Mouse (Mus musculus): ENCODE results near the gene Gm38431.

Gene Gm38431

DNA sequence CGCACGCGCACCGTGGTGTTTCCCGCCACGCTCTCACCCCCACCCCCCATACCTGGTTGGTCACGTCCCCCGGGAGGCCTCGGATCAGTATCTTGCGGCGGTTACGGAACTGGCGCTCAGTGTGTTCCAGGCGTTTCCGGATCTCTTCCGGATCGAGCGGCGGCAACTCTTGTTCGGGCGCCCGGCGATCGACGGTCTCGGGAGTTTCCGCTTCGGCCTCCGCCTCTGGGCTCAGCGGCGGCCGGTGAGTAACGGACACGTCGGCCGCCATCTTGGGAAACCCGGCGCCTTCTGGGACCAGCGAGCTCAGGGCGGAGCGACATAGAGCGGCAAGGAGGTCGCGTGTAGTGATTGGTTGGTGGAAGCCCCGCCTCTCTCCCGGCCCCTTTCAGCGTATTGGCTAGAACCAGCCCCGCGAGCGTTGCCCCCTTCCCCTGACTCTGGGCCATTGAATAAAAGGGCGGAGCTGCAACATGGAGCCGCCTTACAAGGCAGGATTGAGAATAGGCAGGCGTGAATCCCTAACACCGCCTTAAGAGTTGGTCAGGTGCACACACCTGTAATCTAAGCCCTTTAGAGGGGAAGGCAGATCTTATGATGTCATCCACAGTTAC lies at the start of gene Gm38431, which contains the start of gene Raver1:
Gm38431 (minus strand) TSS at position 291 of the 614 bp plus-strand sequence.
Raver1 (minus strand) TSS at position 302 of the 614 bp plus-strand sequence.
- peak; percentile 99 for DNase-seq (ENCODE audit: inconsistent ontology term)

DNA sequence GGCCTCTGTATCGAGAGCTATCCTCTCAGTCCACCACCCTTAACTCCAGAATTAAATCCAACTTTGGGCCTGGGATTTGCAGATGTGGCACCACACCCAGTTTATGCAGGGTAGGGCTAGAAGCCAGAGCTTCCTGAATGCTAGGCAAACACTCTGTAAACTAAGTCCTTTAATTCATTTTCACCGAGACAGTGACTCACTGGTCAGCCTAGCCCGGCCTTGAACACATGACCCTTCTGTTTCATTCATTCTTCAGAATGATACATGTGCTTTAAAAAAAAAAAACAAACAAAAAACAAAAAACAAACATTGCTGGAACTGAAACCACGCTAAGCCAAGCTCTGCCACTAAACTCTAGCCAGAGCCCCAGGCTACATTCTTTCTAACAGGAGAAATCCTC lies 46.6 kb upstream of the Gm38431 start:
- no peak for DNase-seq (ENCODE audit: inconsistent ontology term)

DNA sequence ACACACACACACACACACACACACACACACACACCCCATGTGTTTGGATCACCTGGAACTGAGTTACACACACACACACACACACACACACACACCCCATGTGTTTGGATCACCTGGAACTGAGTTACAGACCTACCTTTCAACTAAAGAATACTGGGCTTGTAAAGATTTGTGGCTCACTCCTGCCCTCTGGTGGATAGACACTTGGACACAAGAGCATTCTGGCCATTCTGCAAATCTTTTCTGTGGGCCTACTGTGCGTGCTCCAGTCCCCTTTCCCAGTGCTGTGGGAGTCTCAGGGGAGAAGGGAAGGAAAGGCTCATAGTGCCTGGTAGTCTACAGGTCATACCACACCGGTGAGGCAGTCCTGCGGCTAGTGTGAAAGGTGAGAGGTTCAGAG lies 45.4 kb upstream of the Gm38431 start:
- DNase-seq (ENCODE audit: inconsistent ontology term): peak; percentile 48

DNA sequence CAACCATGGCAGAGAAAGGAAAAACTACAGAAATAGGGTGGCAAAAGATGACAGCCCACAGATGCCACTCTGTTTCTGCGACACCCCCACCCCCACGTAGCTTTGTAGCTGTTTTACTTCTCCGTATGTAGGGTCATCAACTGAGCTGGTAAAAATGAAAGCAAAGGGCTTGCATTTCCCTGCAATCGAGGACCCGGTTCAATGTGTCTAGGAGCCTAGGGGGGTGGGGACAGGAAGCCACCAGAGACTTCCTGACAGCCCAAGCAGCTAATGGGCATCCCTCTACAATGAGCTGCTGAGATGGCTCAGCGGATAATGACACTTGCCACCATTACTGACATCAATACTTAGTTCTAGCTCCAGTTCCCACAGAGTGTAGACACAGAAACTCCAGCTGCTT lies 44.6 kb upstream of the Gm38431 start:
- DNase-seq (ENCODE audit: inconsistent ontology term): no peak

DNA sequence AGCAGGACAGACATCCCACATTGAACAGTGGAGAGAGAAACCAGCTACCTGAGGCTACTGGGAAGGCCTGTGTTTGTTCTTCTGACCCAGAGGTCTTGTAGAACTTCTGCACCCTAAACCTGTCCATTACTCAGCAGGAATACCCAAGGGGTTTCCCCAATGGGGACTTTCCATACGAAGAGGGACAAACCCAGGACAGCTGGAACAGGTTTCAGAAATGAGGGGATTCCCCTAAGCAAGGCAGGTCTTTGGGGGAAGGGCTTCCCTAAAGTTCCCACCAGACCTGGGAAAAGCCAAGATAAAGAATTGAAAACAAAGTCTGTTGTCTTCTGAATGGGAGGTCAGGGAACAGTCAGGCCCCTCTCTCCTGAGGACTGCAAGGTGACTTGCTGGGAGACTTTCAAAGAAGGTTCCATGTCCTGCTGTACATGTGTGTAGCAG lies 44.2 kb upstream of the Gm38431 start:
- DNase-seq (ENCODE audit: inconsistent ontology term): no peak

DNA sequence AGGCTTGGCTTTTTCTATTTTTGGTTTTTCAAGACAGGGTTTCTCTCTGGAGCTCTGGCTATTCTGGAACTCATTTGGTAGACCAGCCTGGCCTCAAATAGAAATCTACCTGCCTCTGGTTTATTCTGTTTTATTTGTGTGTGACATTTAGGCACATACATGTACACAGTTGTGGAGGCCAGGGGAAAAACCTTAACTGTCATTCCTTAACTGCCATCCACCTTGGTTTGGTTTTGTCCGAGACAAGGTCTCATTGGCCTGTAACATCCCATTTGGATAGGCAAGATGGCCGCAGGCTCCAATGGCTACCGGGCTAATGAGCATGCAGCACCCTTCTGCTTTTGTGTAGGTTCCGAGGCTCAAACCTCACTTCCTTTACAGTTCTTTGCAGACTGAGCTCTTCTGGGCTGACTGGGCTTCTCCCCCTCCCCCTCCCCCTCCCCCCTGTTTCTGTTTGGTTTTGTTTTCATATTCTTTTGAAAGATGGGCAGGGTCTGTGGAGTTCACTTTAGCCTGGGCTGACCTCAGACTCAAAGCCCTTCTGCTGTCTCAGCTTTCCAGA lies 43.6 kb upstream of the Gm38431 start:
- no peak for DNase-seq (ENCODE audit: inconsistent ontology term)

DNA sequence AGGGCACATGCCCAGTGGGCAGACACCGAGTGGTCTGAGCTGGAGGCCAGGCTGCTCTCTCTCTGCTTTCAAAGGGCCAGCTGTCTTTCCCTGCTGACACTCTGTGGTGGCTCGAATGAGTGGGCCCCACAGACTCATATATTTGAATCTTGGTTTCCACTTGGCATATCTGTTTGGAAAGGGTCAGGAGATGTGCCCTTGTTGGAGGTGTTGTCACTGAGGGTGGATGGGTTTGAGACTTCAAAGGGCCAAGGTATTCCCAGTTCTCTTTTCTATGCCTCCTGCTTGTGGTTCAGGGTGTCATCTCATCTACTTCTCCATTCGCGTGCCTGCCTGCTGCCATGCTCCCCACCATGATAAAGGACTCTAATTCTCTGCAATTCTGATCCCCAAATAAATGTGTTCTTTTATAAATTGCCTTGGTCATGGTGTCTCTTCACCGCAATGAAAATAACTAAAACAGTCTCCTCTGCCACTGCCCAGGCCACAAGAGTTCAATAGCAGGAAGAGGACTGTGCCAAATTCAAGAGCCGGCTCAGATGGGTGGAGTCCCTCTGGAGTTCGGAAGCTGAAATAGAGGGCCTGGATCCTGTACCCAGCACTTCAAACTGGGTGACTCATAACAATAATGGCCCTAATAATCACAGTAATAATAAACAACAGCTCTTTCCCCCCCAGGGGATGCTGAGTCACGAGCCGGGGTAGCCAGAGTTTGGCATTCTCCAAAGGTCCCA lies 43.0 kb upstream of the Gm38431 start:
- peak; percentile 86 for DNase-seq (ENCODE audit: inconsistent ontology term)

DNA sequence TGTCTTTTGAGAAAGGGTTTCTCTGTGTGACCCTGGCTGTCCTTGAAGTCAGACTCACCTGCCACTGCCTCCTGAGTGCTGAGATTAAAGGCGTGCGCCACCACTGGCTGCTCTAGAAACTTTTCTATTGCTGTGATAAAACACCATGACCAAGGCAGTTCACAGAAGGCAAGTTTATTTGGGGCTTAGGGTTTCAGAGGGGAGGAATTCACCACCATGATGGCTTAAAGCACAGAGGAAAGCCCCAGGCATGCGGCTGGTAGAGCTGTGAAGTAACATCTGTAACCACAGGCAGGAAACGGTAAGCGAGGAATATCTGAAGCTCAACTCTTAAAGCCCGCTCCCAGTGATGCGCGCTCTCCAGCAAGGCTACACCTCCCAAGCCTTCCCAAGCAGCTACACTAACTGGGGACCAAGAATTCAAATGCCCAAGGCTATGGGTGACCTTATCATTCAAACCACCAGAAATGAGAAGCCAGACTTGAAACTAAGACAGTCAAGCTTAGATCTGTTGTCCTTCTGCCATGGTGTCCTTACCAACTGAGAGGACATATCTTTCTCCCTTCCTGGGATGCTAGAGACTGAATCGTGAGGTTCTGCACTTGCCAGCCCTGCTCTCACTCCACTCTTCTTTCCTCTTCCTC lies 41.4 kb upstream of the Gm38431 start:
- DNase-seq (ENCODE audit: inconsistent ontology term): no peak

DNA sequence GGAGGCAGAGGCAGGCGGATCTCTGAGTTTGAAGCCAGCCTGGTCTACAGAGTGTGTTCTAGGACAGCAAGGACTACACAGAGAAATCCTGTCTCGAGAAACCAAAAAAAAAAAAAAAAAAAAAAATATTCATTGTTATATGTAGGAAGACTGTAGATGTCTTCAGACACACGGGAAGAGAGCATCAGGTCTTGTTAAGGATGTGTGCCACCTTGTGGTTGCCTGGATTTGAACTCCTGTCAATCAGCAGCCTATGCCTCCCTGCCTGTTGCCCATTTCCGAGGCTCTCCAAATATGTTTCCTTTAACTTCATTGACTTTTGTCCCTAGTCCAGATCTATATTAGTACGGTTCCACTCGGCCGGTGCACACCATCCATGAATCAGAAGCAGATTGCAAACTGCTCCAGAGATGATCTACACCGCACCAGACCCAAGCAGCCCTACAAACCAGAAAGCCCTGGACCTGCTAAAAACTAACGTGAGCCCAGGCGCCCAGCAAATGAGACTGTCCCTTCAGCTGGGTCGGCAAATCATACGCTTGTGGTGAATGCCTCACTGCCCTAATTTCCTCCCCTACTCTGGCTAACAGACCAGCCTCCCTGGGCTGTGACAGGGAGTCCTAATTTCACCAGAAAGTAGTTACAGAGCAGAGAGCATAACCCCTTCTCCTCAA lies 40.4 kb upstream of the Gm38431 start:
- DNase-seq (ENCODE audit: inconsistent ontology term): no peak

DNA sequence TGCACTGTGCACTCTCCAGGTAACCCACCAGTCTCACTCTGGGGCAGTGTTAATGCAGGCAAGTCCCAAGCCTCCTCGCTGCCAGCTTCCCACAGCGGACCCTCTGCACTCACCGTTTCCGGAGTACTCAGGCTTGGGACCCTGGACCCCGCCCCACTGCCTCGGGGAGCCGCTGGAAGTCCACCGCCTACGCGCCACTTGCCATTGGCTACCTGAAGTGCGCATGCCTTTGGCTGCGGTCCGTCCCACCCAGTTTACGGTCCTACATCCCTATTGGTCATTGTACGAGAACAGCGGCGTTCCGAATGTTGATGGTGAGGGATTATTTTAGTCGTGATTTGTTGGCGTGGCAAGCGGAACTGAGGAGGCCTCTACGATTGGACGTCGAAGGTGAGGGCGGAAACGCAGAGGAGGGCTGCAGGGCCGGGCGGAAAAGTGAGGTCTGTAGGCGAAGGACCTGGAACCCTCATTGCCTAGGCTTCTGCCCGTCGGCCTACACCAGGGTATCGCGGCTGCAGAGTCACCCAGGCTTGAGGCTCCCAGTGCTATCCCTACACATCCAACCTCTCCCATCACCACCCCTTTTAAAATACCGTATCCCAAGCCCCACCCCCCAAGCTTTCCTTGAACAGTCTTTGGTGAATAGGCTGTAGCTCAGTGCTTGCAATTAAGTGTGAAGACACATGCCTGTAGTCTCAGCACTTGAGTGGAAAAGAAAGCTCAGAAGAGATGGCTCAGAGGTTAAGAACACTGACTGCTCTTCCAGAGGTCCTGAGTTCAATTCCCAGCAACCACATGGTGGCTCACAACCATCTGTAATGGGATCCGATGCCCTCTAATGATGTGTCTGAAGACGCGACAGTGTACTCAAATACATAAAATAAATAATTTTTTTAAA lies 39.5 kb upstream of the Gm38431 start, which contains the start of gene Tyk2:
Tyk2 (minus strand) TSS at position 185 of the 898 bp plus-strand sequence.
- peak; percentile 96 for DNase-seq (ENCODE audit: inconsistent ontology term)

DNA sequence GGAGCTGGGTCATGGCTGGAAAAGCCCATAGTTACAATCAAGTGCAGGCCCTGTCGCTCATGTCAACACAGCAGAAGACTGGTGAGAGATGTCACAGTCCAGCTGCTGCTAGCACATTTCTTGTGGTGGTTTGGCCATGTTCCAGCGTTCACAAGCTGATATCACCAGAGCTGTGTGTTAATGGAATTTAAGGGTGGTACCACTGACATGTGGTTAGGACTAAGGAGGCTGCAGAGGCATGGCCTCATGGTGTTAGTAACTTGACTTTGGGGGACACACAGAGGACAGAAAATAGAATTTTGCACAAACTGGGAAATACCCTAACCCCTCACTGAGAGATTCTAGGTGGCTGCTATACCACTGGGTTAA lies 34.4 kb upstream of the Gm38431 start:
- DNase-seq (ENCODE audit: inconsistent ontology term): no peak

DNA sequence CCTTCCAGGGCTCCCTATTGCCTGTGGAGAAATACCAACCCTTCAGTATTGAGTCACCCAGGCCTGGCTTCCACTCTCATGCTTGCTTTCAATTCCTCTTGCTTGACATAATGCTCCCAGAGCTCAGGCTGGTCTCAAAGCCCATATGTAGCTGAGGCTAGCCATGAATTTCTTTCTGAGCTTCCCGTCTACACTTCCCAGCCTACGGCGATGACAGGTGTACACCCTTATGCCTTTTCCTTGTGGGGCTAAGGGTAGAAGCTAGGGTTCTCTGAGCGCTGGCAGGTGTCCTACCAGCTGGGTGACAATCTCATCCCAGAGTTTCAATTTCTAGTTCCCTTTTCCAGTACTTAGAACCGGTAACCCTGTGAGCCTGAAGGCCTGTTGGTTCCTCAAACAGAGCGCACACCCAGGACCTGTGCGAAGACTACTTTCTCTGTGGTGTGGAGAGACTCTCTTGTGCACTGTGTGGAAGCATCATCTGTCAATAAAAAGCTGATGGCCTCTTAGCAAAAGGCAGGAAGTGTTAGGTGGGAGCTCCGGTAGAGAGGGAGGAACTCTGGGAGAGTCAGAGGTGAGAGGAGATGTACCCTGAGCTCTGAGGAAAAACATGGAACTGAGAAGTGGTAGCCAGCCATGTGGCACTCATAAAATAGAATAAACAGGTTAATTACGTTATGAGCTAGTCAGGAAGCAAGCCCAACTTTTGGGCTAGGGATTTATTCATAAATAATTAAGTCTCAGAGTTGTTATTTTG lies 33.9 kb upstream of the Gm38431 start:
- no peak for DNase-seq (ENCODE audit: inconsistent ontology term)

DNA sequence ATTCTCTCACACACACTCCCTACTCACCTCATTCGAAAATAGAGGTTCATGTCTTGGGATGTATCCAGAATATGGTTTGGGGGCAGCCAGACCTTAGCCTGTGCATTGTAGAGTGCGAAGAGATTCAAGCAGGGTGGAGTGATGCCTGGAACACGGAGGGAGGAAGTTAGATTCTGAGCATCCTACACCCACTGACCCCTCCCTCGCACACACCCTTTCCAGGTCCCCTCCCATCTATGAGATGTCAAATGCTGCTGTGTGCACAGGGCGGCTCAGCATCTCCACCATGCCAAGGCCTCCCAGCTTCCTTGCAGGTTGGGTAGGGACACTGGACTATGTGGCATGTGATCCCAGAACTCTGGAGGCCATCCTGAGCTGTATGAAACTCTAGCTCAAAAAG lies 33.0 kb upstream of the Gm38431 start:
- DNase-seq (ENCODE audit: inconsistent ontology term): no peak

DNA sequence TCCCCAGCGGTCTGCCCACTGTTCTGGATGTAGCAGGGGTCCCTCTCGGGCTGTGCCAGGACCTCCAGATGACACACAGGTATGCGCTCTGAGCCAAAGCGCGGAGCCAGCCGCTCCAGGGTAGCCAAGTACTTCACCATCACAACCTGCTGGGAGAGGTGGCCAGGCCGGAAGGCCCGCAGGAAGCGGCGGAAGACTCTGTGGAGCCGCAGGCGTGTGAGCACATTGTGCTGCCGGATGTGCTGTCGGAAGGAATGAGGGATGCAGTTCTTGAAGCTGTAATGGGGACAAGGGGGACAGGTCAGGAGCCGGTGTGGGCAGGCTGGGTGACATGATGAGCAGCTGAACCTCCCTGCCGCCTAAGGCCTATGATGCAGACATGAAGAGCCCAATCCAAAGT lies 29.7 kb upstream of the Gm38431 start:
- DNase-seq (ENCODE audit: inconsistent ontology term): no peak

DNA sequence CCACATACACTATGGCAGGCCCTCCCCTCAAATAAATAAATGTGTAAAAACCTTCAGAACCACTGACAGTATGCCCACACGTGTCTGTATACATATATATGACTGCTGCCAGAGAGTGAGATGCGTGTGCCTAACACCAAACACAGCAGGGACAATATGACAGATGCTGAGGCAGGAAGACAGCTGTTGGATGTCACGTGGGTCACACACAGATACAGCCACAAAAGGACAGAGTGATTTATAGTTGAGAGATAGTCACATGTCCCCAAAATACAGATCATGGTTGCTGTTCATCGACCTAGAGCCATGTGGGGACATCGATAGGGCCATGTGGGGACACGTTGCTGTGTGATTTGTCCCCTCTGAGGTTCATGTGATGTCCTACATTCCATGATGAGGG lies 25.3 kb upstream of the Gm38431 start:
- no peak for DNase-seq (ENCODE audit: inconsistent ontology term)

DNA sequence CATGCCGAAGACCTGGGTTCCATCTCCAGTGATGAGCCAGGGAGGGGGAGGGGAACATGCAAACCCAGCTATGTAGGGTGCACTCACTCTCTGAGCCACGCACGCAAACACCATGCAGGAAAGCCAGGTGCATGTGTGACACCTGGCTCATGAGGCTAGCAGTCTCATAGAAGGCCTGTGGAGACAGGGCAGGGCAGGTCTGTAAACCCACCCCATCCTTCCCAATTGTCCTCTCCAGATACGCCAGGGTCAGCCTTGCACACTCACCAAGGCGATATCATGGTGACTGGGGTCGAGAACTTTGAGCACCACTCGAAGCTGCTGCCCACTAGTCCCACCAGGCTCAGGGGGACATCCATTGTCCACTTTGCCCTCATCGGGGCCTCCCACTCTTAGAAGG lies 23.3 kb upstream of the Gm38431 start:
- no peak for DNase-seq (ENCODE audit: inconsistent ontology term)

DNA sequence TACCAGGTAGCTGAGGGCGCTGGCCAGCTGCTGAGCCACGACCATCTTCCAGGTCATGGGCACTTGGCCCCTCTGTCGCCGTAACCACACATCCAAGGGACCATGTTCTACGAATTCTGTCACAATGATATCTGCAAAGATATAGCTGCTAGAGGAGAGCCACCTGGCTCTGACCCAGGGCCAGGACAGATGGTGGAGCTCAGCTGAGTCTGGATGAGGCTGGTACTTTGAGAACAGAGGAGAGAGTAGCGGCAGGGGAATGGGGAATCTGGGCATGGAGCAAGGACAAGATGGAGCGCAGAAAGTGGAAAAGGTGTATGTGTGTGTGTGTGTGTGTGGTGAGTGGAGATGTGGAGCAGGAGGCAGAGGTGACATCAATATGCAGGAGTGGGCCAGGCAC lies 22.4 kb upstream of the Gm38431 start:
- DNase-seq (ENCODE audit: inconsistent ontology term): no peak

DNA sequence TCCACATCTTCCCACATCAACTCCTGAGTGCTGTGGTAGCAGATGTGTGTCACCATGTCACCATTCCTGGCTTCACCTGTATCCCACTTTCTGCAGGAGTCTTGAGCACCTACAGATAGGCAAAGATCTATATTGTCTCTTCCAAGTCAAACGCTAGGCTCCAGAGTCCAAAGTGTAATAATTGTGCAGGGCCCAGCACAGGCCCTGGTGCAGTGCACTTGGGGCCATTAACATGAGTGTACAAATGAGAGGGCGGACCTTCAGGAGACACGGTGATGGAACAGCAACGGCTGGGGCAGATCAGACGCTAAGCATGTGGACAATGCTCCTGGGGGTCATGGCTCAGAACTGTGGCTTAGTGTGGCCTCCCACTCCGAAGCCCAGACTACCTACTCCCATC lies 22.0 kb upstream of the Gm38431 start:
- no peak for DNase-seq (ENCODE audit: inconsistent ontology term)

DNA sequence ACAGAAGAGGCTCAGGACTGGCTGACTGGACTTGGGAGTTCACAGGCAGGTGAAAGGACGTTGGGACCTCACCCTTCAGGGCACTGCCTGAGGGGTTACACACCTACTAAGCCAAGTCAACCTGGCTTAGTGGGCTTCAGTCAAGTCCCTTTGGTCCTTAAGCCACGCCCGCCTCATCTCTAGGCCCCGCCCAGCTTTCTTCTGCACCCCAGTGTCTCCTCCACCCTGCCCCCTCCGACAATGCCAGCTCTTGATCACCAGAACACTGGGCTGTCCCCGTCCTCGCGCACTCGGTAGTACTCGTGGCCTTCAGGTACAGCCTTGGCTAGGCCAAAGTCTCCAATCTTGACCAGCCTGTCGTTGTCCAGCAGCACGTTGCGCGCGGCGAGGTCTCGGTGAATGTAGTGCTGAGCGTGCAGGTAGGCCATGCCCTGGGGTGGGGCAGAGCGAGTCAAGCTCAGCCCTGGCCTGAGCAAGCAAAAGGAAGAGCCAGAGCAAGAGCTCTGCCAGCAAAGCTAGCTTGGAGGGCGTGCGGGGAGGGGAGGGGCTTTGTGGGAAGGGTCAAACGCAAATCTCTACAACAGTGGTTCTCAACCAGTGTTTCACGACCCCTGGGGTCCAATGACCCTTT lies 15.9 kb upstream of the Gm38431 start:
- DNase-seq (ENCODE audit: inconsistent ontology term): no peak
